Mouse (Mus musculus): ENCODE data around the gene Krtap4-2. TPM values are rescaled to one million over a fixed set of nuclear protein-coding genes. Genes with fewer than 3 reads are reported as not detected.

The Krtap4-2 gene
- not detected for polyA plus RNA-seq (2015; fragmentation: Illumina TruSeq; extraction: RNeasy Lipid Tissue Mini Kit (QIAGEN cat#74804); ENCODE audit: insufficient read depth, low replicate concordance)

DNA sequence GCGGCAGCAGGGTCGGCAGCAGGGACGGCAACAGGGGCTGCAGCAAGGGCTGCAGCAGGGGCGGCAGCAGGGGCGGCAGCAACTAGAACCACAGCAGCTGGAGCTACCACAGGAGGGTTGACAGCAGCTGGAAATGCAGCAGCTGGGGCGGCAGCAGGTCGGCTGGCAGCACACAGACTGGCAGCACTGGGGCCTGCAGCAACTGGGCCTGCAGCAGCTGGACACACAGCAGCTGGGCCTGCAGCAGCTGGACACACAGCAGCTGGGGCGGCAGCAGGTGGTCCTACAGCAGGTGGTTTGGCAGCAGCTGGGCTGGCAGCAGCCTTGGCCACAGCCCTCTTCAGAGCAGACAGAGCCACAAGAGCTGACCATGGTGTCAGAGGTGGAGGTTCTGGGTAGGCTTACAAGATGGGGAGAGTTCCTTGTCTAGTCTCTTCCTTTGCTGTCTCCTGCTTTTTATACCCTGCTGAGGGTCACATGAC lies at the start of gene Krtap4-2:
Gene Krtap4-2, minus strand, starts transcription at position 432 of the 482 bp plus-strand sequence.

DNA sequence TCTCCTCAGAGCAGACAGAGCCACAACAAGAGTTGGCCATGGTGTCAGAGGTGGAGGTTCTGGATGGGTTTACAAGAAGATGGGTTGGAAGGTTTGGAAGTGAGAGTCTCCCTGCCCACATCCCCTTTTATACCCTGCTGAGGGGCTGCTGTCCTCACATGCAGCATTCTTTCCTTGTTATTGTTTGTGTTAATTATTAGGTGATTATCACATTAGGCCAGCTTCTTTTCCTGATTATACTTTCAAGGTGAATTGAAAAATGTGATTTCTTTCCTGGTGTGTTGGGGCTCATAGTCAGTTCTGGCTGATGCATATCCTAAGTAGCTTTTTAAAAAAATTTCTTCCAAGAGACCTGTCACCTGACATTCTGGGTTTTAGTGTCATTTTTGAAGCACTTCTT lies 31.0 kb upstream of the Krtap4-2 start, which contains the start of gene Krtap4-6:
Gene Krtap4-6, minus strand, starts transcription at position 101 of the 400 bp plus-strand sequence.

DNA sequence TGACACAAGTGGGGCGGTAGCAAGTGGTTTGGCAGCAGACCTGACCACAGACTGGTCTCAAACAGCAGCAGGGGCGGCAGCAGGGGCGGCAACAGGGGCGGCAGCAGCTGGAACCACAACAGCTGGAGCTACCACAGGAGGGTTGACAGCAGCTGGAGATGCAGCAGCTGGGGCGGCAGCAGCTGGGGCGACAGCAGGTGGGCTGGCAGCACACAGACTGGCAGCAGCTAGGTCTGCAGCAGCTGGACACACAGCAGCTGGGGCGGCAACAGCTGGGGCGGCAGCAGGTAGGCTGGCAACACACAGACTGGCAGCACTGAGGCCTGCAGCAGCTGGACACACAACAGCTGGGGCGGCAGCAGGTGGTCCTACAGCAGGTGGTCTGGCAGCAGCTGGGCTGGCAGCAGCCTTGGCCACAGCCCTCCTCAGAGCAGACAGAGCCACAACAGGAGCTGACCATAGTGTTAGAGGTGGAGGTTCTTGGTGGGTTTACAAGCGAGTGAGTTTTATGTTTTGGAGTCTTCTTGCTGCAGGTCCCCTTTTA lies 23.7 kb upstream of the Krtap4-2 start, which contains the start of gene Gm11563:
Gene Gm11563, minus strand, starts transcription at position 494 of the 544 bp plus-strand sequence.

DNA sequence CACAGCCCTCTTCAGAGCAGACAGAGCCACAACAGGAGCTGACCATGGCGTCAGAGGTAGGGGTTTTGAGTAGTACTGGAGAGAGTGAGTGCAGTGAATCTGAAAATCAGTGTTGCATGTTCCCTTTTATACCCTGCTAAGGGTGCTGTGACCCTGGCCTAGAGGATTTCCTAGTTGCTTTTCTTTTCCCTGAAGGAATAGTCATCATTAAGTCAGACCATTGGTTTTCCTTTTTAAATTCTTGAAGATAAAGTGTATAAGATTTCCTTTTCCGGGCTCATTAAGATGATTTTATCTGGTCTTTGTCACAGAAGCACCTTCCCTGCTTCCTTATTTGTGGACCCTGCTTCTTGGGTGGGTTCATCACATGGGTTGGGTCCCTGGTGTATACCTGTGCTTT lies 15.3 kb upstream of the Krtap4-2 start, which contains the start of gene Gm11555:
Gene Gm11555, minus strand, starts transcription at position 101 of the 400 bp plus-strand sequence.

DNA sequence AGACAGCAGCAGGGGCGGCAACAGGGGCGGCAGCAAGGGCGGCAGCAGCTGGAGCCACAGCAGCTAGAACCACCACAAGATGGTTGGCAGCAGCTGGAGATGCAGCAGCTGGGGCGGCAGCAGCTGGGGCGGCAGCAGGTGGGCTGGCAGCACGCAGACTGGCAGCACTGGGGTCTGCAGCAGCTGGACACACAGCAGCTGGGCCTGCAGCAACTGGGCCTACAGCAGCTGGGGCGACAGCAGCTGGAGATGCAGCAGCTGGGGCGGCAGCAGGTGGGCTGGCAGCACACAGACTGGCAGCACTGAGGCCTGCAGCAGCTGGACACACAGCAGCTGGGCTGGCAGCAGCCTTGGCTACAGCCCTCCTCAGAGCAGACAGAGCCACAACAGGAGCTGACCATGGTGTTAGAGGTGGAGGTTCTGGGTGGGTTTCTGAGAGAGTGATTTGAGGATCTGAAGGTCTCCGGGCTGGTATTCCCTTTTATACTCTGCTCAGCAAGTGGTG lies 8.8 kb upstream of the Krtap4-2 start, which contains the start of gene Krtap4-7:
Gene Krtap4-7, minus strand, starts transcription at position 455 of the 505 bp plus-strand sequence.

DNA sequence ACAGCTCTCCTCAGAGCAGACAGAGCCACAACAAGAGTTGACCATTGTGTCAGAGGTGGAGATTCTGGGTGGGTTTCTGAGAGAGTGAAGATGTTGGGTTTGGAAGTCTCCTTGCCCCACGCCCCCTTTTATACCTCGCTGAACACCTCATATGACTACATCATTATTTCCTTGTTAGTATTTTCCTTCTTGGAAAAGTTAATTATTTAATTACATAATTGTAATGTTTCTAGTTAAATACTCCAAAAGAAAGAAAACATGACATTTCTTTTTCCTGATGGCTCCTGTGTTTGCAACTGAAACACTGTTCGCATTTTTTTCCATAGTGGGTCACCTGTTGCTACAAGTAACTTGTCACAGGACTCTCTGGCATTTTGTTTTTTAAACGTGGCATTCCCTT lies 6.7 kb downstream of the Krtap4-2 start, which contains the start of gene Krtap4-1:
Gene Krtap4-1, minus strand, starts transcription at position 101 of the 400 bp plus-strand sequence.

DNA sequence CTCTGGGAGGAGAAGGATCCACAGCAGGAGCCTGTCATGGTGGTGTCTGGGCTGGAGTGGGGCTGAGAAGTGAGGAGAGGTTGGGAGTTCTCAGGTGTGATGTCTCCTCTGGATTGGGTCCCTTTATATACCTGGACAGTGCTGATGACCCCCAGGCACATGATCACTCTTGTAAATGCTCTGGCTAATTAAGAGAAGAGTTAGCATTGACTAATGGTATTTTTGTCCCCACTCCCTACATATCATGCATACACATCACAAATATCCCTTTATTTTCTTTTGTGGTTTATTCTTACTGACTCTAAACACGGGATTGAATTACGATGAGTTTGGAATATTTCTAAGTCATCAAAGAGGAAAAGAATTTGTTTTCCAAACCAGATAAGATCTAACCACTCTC lies 14.5 kb downstream of the Krtap4-2 start, which contains the start of gene Gm11562:
Gene Gm11562, minus strand, starts transcription at position 101 of the 400 bp plus-strand sequence.

DNA sequence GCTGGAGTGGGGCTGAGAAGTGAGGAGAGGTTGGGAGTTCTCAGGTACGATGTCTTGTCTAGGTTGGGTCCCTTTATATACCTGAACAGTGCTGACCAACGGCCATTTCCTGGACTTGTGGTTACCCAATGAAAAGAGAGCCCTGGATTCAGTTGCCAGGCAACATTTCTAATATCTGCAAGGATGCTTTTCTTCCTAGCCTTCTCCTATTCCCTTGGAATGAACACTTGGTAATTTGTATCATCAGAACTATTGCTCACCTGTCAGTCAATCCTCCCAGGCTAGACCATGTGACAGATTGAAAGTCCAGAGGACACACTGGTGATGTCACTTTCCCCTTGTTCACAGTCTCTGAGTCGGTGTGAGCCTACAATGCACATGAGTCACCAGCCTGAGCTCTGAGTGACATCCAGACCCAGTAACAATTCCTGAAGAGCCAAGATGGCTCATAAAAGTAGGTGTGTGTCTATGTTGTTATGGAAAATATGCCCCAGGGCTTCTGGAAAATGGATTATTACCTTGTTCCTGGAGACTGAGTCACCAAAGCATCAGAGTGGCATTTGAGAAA lies 20.0 kb downstream of the Krtap4-2 start, which contains the start of gene Krtap2-4:
Gene Krtap2-4, minus strand, starts transcription at position 51 of the 568 bp plus-strand sequence.

DNA sequence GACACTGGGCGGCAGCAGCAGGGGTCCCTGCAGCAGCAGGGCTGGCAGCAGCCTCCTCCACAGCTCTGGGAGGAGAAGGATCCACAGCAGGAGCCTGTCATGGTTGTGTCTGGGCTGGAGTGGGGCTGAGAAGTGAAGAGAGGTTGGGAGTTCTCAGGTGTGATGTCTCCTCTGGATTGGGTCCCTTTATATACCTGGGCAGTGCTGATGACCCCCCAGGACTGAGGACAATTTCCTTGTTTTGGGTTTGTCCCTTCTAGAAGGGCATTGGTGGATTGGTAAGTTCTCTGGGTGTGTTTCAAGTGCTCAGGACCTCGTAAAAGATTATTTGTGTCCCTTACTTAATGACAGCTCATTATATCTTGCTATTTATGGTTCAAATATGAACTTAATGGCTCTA lies 24.8 kb downstream of the Krtap4-2 start, which contains the start of gene Gm11937:
Gene Gm11937, minus strand, starts transcription at position 101 of the 400 bp plus-strand sequence.

DNA sequence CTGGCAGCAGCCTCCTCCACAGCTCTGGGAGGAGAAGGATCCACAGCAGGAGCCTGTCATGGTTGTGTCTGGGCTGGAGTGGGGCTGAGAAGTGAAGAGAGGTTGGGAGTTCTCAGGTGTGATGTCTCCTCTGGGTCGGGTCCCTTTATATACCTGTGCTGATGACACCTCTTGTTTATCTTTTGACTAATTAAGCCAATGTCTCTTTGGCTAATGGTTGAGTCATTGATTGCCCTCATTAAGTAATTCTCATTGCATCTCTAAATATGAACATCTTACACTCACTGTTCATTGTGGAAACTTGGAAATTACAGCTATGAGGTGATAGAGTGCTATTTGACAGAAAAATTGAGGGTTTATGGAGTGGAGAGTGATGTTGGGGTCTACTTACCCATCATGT lies 31.7 kb downstream of the Krtap4-2 start, which contains the start of gene Gm11938:
Gene Gm11938, minus strand, starts transcription at position 101 of the 400 bp plus-strand sequence.

DNA sequence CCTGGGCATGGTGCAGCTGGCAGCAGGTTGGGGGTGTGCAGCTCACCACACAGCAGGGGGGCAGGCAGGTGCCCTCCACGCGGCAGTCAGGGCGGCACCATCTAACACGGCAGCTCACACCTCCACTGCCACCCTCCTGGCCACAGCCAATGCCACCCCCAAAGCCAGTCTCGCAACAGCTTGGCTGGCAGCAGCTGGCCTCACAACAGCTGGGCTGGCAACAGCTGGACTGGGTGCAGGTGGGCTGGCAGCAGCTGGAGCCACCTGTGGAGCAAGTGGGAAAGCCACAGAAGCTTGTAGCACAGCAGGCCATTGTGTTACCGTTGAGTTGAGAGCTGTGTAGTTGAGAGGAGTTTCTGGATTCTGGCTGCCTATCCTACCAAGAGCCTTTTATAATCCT lies 37.1 kb downstream of the Krtap4-2 start, which contains the start of gene Krtap9-3:
Gene Krtap9-3, minus strand, starts transcription at position 364 of the 400 bp plus-strand sequence.

DNA sequence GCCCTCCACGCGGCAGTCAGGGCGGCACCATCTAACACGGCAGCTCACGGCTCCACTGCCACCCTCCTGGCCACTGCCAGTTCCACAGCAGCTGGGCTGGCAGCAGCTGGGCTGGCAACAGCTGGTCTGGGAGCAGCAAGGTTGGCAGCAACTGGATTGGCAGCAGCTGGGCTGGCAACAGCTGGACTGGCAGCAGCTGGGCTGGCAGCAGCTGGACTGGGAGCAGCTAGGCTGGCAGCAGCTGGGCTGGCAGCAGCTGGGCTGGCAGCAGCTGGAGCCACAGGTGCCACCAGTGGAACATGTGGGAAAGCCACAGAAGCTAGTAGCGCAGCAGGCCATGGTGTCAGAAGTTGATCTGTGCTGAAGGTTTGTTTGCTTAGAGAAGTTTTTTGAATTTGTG lies 43.9 kb downstream of the Krtap4-2 start, which contains the start of gene Krtap1-3:
Gene Krtap1-3, minus strand, starts transcription at position 359 of the 400 bp plus-strand sequence.

Other genes with a start within 250 kb of the Krtap4-2 start
- 6.0 TPM for gene Krt10, start 245.7 kb downstream of the Krtap4-2 start, polyA plus RNA-seq (2015; fragmentation: Illumina TruSeq; extraction: RNeasy Lipid Tissue Mini Kit (QIAGEN cat#74804); ENCODE audit: insufficient read depth, low replicate concordance)
- not detected for gene Krt12, start 212.8 kb downstream of the Krtap4-2 start, polyA plus RNA-seq (2015; fragmentation: Illumina TruSeq; extraction: RNeasy Lipid Tissue Mini Kit (QIAGEN cat#74804); ENCODE audit: insufficient read depth, low replicate concordance)
- 1.9 TPM for gene Krt20, start 196.9 kb downstream of the Krtap4-2 start, polyA plus RNA-seq (2015; fragmentation: Illumina TruSeq; extraction: RNeasy Lipid Tissue Mini Kit (QIAGEN cat#74804); ENCODE audit: insufficient read depth, low replicate concordance)
- gene Krt23, start 141.9 kb downstream of the Krtap4-2 start, polyA plus RNA-seq (2015; fragmentation: Illumina TruSeq; extraction: RNeasy Lipid Tissue Mini Kit (QIAGEN cat#74804); ENCODE audit: insufficient read depth, low replicate concordance): not detected
- gene Krt39, start 113.7 kb downstream of the Krtap4-2 start, polyA plus RNA-seq (2015; fragmentation: Illumina TruSeq; extraction: RNeasy Lipid Tissue Mini Kit (QIAGEN cat#74804); ENCODE audit: insufficient read depth, low replicate concordance): not detected
- not detected for gene Krt40, start 91.9 kb downstream of the Krtap4-2 start, polyA plus RNA-seq (2015; fragmentation: Illumina TruSeq; extraction: RNeasy Lipid Tissue Mini Kit (QIAGEN cat#74804); ENCODE audit: insufficient read depth, low replicate concordance)
- not detected for gene Krtap3-3, start 84.2 kb downstream of the Krtap4-2 start, polyA plus RNA-seq (2015; fragmentation: Illumina TruSeq; extraction: RNeasy Lipid Tissue Mini Kit (QIAGEN cat#74804); ENCODE audit: insufficient read depth, low replicate concordance)
- gene Krtap3-2, start 78.2 kb downstream of the Krtap4-2 start, polyA plus RNA-seq (2015; fragmentation: Illumina TruSeq; extraction: RNeasy Lipid Tissue Mini Kit (QIAGEN cat#74804); ENCODE audit: insufficient read depth, low replicate concordance): not detected
- gene Gm11939, start 75.6 kb downstream of the Krtap4-2 start, polyA plus RNA-seq (2015; fragmentation: Illumina TruSeq; extraction: RNeasy Lipid Tissue Mini Kit (QIAGEN cat#74804); ENCODE audit: insufficient read depth, low replicate concordance): not detected
- not detected for gene Krtap3-1, start 68.5 kb downstream of the Krtap4-2 start, polyA plus RNA-seq (2015; fragmentation: Illumina TruSeq; extraction: RNeasy Lipid Tissue Mini Kit (QIAGEN cat#74804); ENCODE audit: insufficient read depth, low replicate concordance)
- gene Krtap1-5, start 54.1 kb downstream of the Krtap4-2 start, polyA plus RNA-seq (2015; fragmentation: Illumina TruSeq; extraction: RNeasy Lipid Tissue Mini Kit (QIAGEN cat#74804); ENCODE audit: insufficient read depth, low replicate concordance): not detected
- not detected for gene Krtap1-4, start 51.4 kb downstream of the Krtap4-2 start, polyA plus RNA-seq (2015; fragmentation: Illumina TruSeq; extraction: RNeasy Lipid Tissue Mini Kit (QIAGEN cat#74804); ENCODE audit: insufficient read depth, low replicate concordance)
- not detected for gene Krtap1-3, start 43.7 kb downstream of the Krtap4-2 start, polyA plus RNA-seq (2015; fragmentation: Illumina TruSeq; extraction: RNeasy Lipid Tissue Mini Kit (QIAGEN cat#74804); ENCODE audit: insufficient read depth, low replicate concordance)
- gene Krtap9-3, start 37.0 kb downstream of the Krtap4-2 start, polyA plus RNA-seq (2015; fragmentation: Illumina TruSeq; extraction: RNeasy Lipid Tissue Mini Kit (QIAGEN cat#74804); ENCODE audit: insufficient read depth, low replicate concordance): not detected
- gene Gm11938, start 31.8 kb downstream of the Krtap4-2 start, polyA plus RNA-seq (2015; fragmentation: Illumina TruSeq; extraction: RNeasy Lipid Tissue Mini Kit (QIAGEN cat#74804); ENCODE audit: insufficient read depth, low replicate concordance): not detected
- gene Gm11937, start 24.9 kb downstream of the Krtap4-2 start, polyA plus RNA-seq (2015; fragmentation: Illumina TruSeq; extraction: RNeasy Lipid Tissue Mini Kit (QIAGEN cat#74804); ENCODE audit: insufficient read depth, low replicate concordance): not detected
- not detected for gene Krtap2-4, start 20.2 kb downstream of the Krtap4-2 start, polyA plus RNA-seq (2015; fragmentation: Illumina TruSeq; extraction: RNeasy Lipid Tissue Mini Kit (QIAGEN cat#74804); ENCODE audit: insufficient read depth, low replicate concordance)
- not detected for gene Gm11562, start 14.6 kb downstream of the Krtap4-2 start, polyA plus RNA-seq (2015; fragmentation: Illumina TruSeq; extraction: RNeasy Lipid Tissue Mini Kit (QIAGEN cat#74804); ENCODE audit: insufficient read depth, low replicate concordance)
- not detected for gene Krtap4-1, start 6.8 kb downstream of the Krtap4-2 start, polyA plus RNA-seq (2015; fragmentation: Illumina TruSeq; extraction: RNeasy Lipid Tissue Mini Kit (QIAGEN cat#74804); ENCODE audit: insufficient read depth, low replicate concordance)
- gene Krtap4-7, start 9.0 kb upstream of the Krtap4-2 start, polyA plus RNA-seq (2015; fragmentation: Illumina TruSeq; extraction: RNeasy Lipid Tissue Mini Kit (QIAGEN cat#74804); ENCODE audit: insufficient read depth, low replicate concordance): not detected
- not detected for gene Gm11555, start 15.2 kb upstream of the Krtap4-2 start, polyA plus RNA-seq (2015; fragmentation: Illumina TruSeq; extraction: RNeasy Lipid Tissue Mini Kit (QIAGEN cat#74804); ENCODE audit: insufficient read depth, low replicate concordance)
- gene Gm11563, start 23.9 kb upstream of the Krtap4-2 start, polyA plus RNA-seq (2015; fragmentation: Illumina TruSeq; extraction: RNeasy Lipid Tissue Mini Kit (QIAGEN cat#74804); ENCODE audit: insufficient read depth, low replicate concordance): not detected
- gene Krtap4-6, start 30.9 kb upstream of the Krtap4-2 start, polyA plus RNA-seq (2015; fragmentation: Illumina TruSeq; extraction: RNeasy Lipid Tissue Mini Kit (QIAGEN cat#74804); ENCODE audit: insufficient read depth, low replicate concordance): not detected
- gene Gm14190, start 55.7 kb upstream of the Krtap4-2 start, polyA plus RNA-seq (2015; fragmentation: Illumina TruSeq; extraction: RNeasy Lipid Tissue Mini Kit (QIAGEN cat#74804); ENCODE audit: insufficient read depth, low replicate concordance): not detected
- gene Gm14180, start 99.2 kb upstream of the Krtap4-2 start, polyA plus RNA-seq (2015; fragmentation: Illumina TruSeq; extraction: RNeasy Lipid Tissue Mini Kit (QIAGEN cat#74804); ENCODE audit: insufficient read depth, low replicate concordance): not detected
- gene Gm11595, start 137.8 kb upstream of the Krtap4-2 start, polyA plus RNA-seq (2015; fragmentation: Illumina TruSeq; extraction: RNeasy Lipid Tissue Mini Kit (QIAGEN cat#74804); ENCODE audit: insufficient read depth, low replicate concordance): not detected
- not detected for gene Krtap4-8, start 145.6 kb upstream of the Krtap4-2 start, polyA plus RNA-seq (2015; fragmentation: Illumina TruSeq; extraction: RNeasy Lipid Tissue Mini Kit (QIAGEN cat#74804); ENCODE audit: insufficient read depth, low replicate concordance)
- gene Krtap4-9, start 150.1 kb upstream of the Krtap4-2 start, polyA plus RNA-seq (2015; fragmentation: Illumina TruSeq; extraction: RNeasy Lipid Tissue Mini Kit (QIAGEN cat#74804); ENCODE audit: insufficient read depth, low replicate concordance): not detected
- gene Gm11596, start 158.4 kb upstream of the Krtap4-2 start, polyA plus RNA-seq (2015; fragmentation: Illumina TruSeq; extraction: RNeasy Lipid Tissue Mini Kit (QIAGEN cat#74804); ENCODE audit: insufficient read depth, low replicate concordance): not detected
- not detected for gene Gm11569, start 163.8 kb upstream of the Krtap4-2 start, polyA plus RNA-seq (2015; fragmentation: Illumina TruSeq; extraction: RNeasy Lipid Tissue Mini Kit (QIAGEN cat#74804); ENCODE audit: insufficient read depth, low replicate concordance)
- not detected for gene Gm11554, start 169.4 kb upstream of the Krtap4-2 start, polyA plus RNA-seq (2015; fragmentation: Illumina TruSeq; extraction: RNeasy Lipid Tissue Mini Kit (QIAGEN cat#74804); ENCODE audit: insufficient read depth, low replicate concordance)
- gene Krtap4-13, start 174.8 kb upstream of the Krtap4-2 start, polyA plus RNA-seq (2015; fragmentation: Illumina TruSeq; extraction: RNeasy Lipid Tissue Mini Kit (QIAGEN cat#74804); ENCODE audit: insufficient read depth, low replicate concordance): not detected
- gene Gm11564, start 180.6 kb upstream of the Krtap4-2 start, polyA plus RNA-seq (2015; fragmentation: Illumina TruSeq; extraction: RNeasy Lipid Tissue Mini Kit (QIAGEN cat#74804); ENCODE audit: insufficient read depth, low replicate concordance): not detected
- gene 2300003K06Rik, start 203.0 kb upstream of the Krtap4-2 start, polyA plus RNA-seq (2015; fragmentation: Illumina TruSeq; extraction: RNeasy Lipid Tissue Mini Kit (QIAGEN cat#74804); ENCODE audit: insufficient read depth, low replicate concordance): not detected
- not detected for gene Krtap4-16, start 216.5 kb upstream of the Krtap4-2 start, polyA plus RNA-seq (2015; fragmentation: Illumina TruSeq; extraction: RNeasy Lipid Tissue Mini Kit (QIAGEN cat#74804); ENCODE audit: insufficient read depth, low replicate concordance)
- not detected for gene Gm11568, start 222.8 kb upstream of the Krtap4-2 start, polyA plus RNA-seq (2015; fragmentation: Illumina TruSeq; extraction: RNeasy Lipid Tissue Mini Kit (QIAGEN cat#74804); ENCODE audit: insufficient read depth, low replicate concordance)
- not detected for gene Gm11559, start 229.4 kb upstream of the Krtap4-2 start, polyA plus RNA-seq (2015; fragmentation: Illumina TruSeq; extraction: RNeasy Lipid Tissue Mini Kit (QIAGEN cat#74804); ENCODE audit: insufficient read depth, low replicate concordance)
- not detected for gene Krtap9-1, start 238.3 kb upstream of the Krtap4-2 start, polyA plus RNA-seq (2015; fragmentation: Illumina TruSeq; extraction: RNeasy Lipid Tissue Mini Kit (QIAGEN cat#74804); ENCODE audit: insufficient read depth, low replicate concordance)
- not detected for gene Gm11567, start 244.1 kb upstream of the Krtap4-2 start, polyA plus RNA-seq (2015; fragmentation: Illumina TruSeq; extraction: RNeasy Lipid Tissue Mini Kit (QIAGEN cat#74804); ENCODE audit: insufficient read depth, low replicate concordance)

Data from spleen, adult 10 weeks (tissue).